Mouse (Mus musculus): ENCODE data around the gene Gm49711. TPM values are rescaled to one million over a fixed set of nuclear protein-coding genes. Genes with fewer than 3 reads are reported as not detected.

The Gm49711 gene
- polyA plus RNA-seq, 1 experiment, result 0.13 TPM

GRCm38 (mm10) chr16:92107346-92107745, 49.2 kb downstream of the Gm49711 start:
- no peak for TF ChIP-seq TAL1 (IDR thresholded peaks at IDR 0.05; ENCODE audit: low read length)
- TF ChIP-seq GATA1 (IDR thresholded peaks at IDR 0.05; ENCODE audit: low read length), result no peak
- Histone ChIP-seq H3K4me1 (ENCODE audit: control insufficient read depth) (peaks cover 2% of the 10 kb centered on the region; the same call in 1 of the 2 replicates), H3K36me3 (ENCODE audit: control insufficient read depth) (peaks cover 5% of the 10 kb centered on the region; the same call in 1 of the 2 replicates)

GRCm38 (mm10) chr16:92114706-92115241, 56.7 kb downstream of the Gm49711 start:
- no peaks in the 10 kb centered on the region for H3K27me3 ChIP-seq (ENCODE audit: control insufficient read depth)
- TF ChIP-seq GATA1 (IDR thresholded peaks at IDR 0.05; ENCODE audit: low read length), result no peak
- no peak for TF ChIP-seq TAL1 (IDR thresholded peaks at IDR 0.05; ENCODE audit: low read length)

More at GRCm38 (mm10) chr16:92107346-92107745, 49.2 kb downstream of the Gm49711 start:
- Histone ChIP-seq H3K9me3 (ENCODE audit: control insufficient read depth, low read length) (no peaks in the 10 kb centered on the region), H3K27me3 (ENCODE audit: control insufficient read depth) (no peaks in the 10 kb centered on the region), H3K4me3 (replicated peaks) (no peak overlapping the region)

DNA sequence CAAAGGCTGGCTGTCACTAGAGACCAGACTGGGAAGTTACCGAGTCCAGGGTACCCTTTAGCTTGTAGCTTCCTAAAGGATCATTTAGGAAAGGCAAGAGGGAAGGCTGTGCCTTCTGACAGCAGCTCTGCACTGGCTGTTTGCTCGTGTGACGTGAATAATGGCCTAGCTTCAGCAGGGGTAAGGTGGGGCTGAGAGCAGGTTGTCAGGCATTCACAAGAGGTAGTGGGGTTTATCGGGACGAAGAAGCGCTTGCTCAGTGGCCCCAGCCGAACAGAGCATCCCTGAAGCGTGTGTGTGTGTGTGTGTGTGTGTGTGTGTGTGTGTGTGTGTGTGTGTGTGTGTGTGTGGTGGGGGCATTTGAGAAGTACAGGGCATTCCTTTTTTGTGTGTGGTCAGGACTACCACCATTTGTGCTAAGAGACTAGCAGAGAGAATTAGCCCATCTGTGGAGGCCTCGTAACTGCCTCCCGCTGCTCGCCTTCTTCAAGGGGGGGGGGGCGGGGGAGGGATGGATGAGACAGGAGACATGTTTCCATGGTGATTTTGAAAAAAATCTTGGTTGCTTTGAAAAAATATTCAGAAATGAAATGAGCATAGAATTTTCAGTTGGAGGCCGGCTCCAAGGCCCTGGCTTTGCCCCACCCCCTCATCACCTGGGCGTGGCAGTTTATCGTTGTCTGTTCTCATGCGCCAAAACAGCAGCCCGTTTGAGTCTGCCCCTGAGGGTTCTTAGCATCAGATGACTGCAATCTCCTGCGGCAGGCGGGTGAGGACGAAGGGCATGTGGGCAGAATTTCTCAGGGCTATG, 57.7 kb downstream of the Gm49711 start:
- TF ChIP-seq TAL1 (IDR thresholded peaks at IDR 0.05; ENCODE audit: low read length), result no peak
- no peak for TF ChIP-seq GATA1 (IDR thresholded peaks at IDR 0.05; ENCODE audit: low read length)
- H3K9me3 ChIP-seq (ENCODE audit: control insufficient read depth, low read length), result no peaks in the 10 kb centered on the region
- peaks cover 5% of the 10 kb centered on the region for H3K4me1 ChIP-seq (ENCODE audit: control insufficient read depth)
- H3K27me3 ChIP-seq (ENCODE audit: control insufficient read depth), result no peaks in the 10 kb centered on the region
- peaks cover 5% of the 10 kb centered on the region; the same call in 1 of the 2 replicates for H3K36me3 ChIP-seq (ENCODE audit: control insufficient read depth)
- no peak overlapping the region for H3K4me3 ChIP-seq (replicated peaks)

More at GRCm38 (mm10) chr16:92114706-92115241, 56.7 kb downstream of the Gm49711 start:
- no peak overlapping the region for H3K4me3 ChIP-seq (replicated peaks)
- H3K4me1 ChIP-seq (ENCODE audit: control insufficient read depth), result peaks cover 7% of the 10 kb centered on the region
- no peaks in the 10 kb centered on the region for H3K9me3 ChIP-seq (ENCODE audit: control insufficient read depth, low read length)
- H3K36me3 ChIP-seq (ENCODE audit: control insufficient read depth), result peaks cover 5% of the 10 kb centered on the region; the same call in 1 of the 2 replicates

DNA sequence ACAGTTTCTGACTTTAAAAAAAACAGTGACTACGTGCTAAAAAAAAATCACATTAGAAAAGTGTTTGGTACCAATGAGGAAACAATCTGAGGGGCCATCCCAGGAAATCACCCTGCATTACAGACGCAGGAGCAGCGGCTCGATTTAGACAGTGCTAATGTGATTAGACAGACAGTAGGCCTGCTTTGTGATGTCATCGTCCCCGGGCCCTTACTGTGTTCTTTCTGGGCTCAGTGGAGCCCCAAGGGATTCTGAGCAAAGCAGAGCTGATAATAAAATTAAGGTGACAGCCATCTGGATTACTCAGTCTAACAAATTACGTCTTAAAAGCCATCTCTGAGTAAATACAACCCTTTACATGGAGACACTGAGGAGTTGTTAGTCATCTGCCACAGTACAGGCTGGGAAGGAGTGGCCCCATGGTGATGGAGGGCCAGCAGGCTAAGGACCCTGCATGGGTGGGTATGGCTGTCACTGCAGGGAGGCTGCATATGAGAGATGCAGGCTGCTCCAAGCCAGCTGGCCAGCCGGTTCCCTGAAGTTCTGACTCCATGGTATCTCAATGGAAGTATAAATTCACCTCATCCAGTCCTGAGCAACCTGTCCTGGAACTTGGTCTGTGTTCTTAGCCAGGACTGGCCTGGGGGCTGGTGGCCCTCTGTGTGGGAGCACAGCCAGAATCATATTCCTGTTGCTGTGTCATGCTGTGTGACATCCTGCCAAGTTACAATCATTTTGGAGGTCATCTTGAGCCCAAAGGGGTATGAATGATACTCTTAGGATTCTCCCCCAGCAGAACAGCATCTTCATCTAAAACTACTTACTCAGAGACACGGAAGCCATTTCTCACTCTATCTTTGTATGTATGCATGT, 59.5 kb downstream of the Gm49711 start:
- no peaks in the 10 kb centered on the region for H3K27me3 ChIP-seq (ENCODE audit: control insufficient read depth)
- H3K9me3 ChIP-seq (ENCODE audit: control insufficient read depth, low read length), result no peaks in the 10 kb centered on the region
- H3K4me3 ChIP-seq (replicated peaks), result no peak overlapping the region
- H3K4me1 ChIP-seq (ENCODE audit: control insufficient read depth), result peaks cover 5% of the 10 kb centered on the region
- no peaks in the 10 kb centered on the region for H3K36me3 ChIP-seq (ENCODE audit: control insufficient read depth)
- TF ChIP-seq GATA1 (IDR thresholded peaks at IDR 0.05; ENCODE audit: low read length) (no peak), TAL1 (IDR thresholded peaks at IDR 0.05; ENCODE audit: low read length) (no peak)

DNA sequence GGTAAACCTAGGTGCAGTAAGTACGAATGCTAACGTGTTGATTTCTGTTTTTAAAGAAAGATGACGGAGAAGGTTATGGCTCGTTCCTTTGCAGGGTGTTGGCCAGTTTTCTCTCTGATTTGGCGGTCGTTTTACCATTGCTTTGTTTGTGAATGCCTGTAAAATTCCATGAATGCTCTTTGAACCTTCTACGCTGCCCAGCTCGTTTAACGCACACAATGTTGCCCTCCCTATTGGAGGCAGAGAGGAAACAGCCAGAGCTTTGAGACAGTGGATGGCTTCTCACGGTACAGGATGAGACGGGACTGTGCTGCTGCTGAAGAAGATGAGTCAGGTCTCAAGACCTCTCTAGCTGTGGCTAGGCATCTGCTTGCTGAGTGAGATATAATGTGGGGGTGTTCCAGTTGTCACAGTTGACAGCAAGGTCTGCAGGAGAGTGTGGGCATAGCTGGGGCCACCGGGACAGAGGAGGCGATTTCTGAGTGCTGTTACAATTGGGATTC, 60.9 kb downstream of the Gm49711 start:
- Histone ChIP-seq H3K4me1 (ENCODE audit: control insufficient read depth) (peaks cover 5% of the 10 kb centered on the region), H3K4me3 (replicated peaks) (no peak overlapping the region), H3K27me3 (ENCODE audit: control insufficient read depth) (no peaks in the 10 kb centered on the region), H3K36me3 (ENCODE audit: control insufficient read depth) (no peaks in the 10 kb centered on the region), H3K9me3 (ENCODE audit: control insufficient read depth, low read length) (no peaks in the 10 kb centered on the region; the same call in 1 of the 2 replicates)
- TF ChIP-seq GATA1 (IDR thresholded peaks at IDR 0.05; ENCODE audit: low read length), result no peak
- no peak for TF ChIP-seq TAL1 (IDR thresholded peaks at IDR 0.05; ENCODE audit: low read length)

- peaks cover 7% of the 10 kb centered on the region for H3K9me3 ChIP-seq (ENCODE audit: control insufficient read depth, low read length)
- no peaks in the 10 kb centered on the region for H3K27me3 ChIP-seq (ENCODE audit: control insufficient read depth)
- TF ChIP-seq TAL1 (IDR thresholded peaks at IDR 0.05; ENCODE audit: low read length), result no peak
- H3K4me1 ChIP-seq (ENCODE audit: control insufficient read depth), result peaks cover 3% of the 10 kb centered on the region
- H3K36me3 ChIP-seq (ENCODE audit: control insufficient read depth), result no peaks in the 10 kb centered on the region
- no peak overlapping the region for H3K4me3 ChIP-seq (replicated peaks)
Measured at GRCm38 (mm10) chr16:92120899-92121531, 62.9 kb downstream of the Gm49711 start.

DNA sequence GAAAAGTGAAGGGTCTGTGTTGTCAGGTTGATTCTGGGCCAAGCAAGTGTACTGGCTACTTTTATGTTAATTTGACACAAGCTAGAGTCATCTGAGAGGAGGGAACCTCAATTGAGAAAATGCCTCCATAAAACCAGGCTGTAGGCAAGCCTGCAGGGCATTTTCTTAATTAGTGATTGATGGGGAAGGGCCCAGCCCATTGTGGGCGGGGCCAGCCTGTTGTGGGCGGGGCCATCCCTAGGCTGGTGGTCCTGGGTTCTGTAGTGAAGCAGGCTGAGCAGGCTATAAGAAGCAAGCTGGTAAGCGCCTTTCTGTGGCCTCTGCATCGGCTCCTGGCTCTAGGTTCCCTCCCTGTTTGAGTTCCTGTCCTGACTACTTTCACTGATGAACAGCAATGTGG, 69.1 kb downstream of the Gm49711 start:
- Histone ChIP-seq H3K4me1 (ENCODE audit: control insufficient read depth) (no peaks in the 10 kb centered on the region), H3K4me3 (replicated peaks) (no peak overlapping the region)
- no peak for TF ChIP-seq GATA1 (IDR thresholded peaks at IDR 0.05; ENCODE audit: low read length)
- TF ChIP-seq TAL1 (IDR thresholded peaks at IDR 0.05; ENCODE audit: low read length), result no peak

DNA sequence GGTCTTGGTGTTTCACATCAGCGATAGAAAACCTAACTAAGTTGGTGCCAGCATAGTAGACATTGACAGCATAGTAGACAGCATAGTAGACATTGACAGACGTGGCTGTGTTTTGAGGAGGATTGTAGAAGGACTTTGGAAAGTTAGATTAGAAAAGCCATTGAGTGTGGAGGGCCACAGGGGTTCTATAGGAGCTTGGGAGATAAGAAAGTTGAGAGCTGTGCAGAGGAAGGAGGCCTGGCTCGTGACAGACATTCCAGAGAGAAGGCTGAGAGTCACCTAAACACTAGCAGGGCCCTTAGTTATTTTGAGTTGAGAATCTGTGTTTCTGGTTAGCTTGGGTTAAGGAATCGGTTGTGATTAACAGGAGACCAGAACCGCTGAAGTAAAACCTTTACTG, 69.5 kb downstream of the Gm49711 start:
- H3K4me3 ChIP-seq (replicated peaks), result no peak overlapping the region
- TF ChIP-seq TAL1 (IDR thresholded peaks at IDR 0.05; ENCODE audit: low read length) (no peak), GATA1 (IDR thresholded peaks at IDR 0.05; ENCODE audit: low read length) (no peak)
- H3K4me1 ChIP-seq (ENCODE audit: control insufficient read depth), result no peaks in the 10 kb centered on the region
- peaks cover 10% of the 10 kb centered on the region for H3K9me3 ChIP-seq (ENCODE audit: control insufficient read depth, low read length)
- H3K27me3 ChIP-seq (ENCODE audit: control insufficient read depth), result no peaks in the 10 kb centered on the region
- no peaks in the 10 kb centered on the region for H3K36me3 ChIP-seq (ENCODE audit: control insufficient read depth)

More for the DNA sequence above, 69.1 kb downstream of the Gm49711 start:
- H3K9me3 ChIP-seq (ENCODE audit: control insufficient read depth, low read length), result peaks cover 10% of the 10 kb centered on the region
- H3K27me3 ChIP-seq (ENCODE audit: control insufficient read depth), result no peaks in the 10 kb centered on the region
- no peaks in the 10 kb centered on the region for H3K36me3 ChIP-seq (ENCODE audit: control insufficient read depth)

All from erythroblast, embryonic 14.5 days (primary cell).